Mouse (Mus musculus) thymus, postnatal 36 days (tissue): Measurements from ENCODE around the gene Mrfap1.

Source experiments
- DNase-seq, 2 experiments: peaks; one replicate each; pipeline ENCODE4 v3.0.0; 2022; ENCODE audit warnings: mixed read lengths in 2 of 2

Gene Mrfap1

GRCm38 (mm10) chr5:36779512-36779911, 17.1 kb downstream of the Mrfap1 start:
- DNase-seq: no peak

GRCm38 (mm10) chr5:36778901-36779300, 17.7 kb downstream of the Mrfap1 start:
- no peak for DNase-seq

- no peak for DNase-seq
Measured at GRCm38 (mm10) chr5:36777186-36777585, 19.4 kb downstream of the Mrfap1 start.

DNA sequence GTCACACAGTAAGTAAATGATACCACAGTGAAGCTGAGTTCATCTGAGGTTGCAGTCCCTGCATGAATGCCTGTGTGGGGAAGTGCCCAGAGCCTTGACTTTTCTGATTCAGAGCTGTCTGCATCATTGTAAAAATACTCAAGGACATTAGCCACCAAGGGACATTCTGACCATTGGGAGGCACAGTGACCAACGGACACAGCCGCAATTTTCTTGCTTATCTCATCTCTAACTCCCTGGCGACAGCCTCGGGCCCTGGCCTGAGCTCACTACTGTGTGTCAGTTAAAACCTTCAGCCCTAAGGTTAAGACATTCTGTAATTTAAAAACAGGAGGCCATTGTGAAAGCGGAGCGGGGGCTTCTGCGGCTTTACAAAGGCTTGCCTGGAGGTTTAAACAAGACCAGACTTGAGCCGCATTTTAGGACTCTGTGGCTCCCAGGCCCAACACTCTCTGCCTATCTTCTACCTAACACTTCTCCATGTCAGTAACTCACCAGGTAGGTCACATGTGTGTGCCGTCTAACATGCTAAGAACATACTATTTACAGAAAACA, 20.5 kb downstream of the Mrfap1 start:
- DNase-seq: no peak

DNA sequence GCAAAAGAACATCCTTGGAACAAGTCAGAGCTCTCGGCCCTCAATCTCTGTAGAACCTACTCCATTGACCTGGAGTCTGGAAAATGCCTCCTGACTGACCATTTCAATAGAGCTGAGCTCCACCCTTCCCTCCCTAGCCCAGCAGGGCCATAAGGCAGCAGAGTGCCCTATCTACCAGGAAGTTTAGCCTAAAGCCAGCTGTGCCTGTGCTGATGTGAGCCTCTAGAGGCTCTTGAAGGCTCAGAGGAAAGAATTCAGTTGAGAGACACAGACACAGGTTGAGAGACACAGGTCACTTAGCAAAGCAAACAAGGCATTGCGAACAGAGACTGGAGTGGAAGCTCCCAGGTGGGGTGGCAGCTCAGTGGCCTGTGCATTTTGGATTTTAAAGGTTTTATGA, 21.3 kb downstream of the Mrfap1 start:
- DNase-seq: no peak

DNA sequence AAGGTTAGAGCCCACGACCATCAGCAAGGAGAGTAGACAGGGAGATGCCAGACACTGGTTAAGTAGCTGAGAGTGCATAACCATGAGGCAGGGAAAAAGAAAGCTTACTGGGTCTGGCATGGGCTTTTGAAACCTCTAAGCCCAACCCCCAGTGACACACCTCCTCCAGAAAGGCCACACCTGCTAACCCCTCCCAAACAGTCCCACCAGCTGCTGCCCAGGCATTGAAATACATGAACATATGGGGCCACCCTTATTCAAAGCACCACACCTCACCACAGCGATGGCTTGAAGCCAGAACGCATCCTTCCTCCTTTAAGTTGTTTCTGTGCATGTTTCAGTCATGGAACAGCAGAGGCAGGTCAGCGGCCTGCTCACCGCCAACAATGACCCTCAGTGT, 24.0 kb downstream of the Mrfap1 start:
- DNase-seq: no peak

DNA sequence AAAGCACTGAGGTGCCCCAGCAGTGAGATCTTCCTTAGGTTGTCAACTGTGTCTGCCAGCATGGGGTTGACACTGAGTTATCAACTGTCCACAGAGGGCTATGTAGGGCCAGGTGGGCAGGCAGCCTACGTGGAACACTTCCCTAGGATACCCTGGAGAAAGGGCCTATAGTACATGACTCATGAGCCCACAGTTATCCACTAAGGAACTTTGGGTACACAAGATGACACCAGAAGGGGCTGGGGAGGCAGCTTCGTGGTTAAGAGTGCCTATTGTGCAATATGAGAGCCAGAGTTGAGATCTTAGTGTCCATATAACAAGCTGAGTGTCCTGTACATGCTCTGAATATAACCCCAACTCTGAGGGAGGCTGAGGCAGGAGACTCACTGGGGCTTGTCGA, 27.0 kb downstream of the Mrfap1 start:
- no peak for DNase-seq

GRCm38 (mm10) chr5:36766958-36767703, 29.4 kb downstream of the Mrfap1 start:
- DNase-seq: no peak

GRCm38 (mm10) chr5:36759848-36760247, 36.7 kb downstream of the Mrfap1 start:
- no peak for DNase-seq

DNA sequence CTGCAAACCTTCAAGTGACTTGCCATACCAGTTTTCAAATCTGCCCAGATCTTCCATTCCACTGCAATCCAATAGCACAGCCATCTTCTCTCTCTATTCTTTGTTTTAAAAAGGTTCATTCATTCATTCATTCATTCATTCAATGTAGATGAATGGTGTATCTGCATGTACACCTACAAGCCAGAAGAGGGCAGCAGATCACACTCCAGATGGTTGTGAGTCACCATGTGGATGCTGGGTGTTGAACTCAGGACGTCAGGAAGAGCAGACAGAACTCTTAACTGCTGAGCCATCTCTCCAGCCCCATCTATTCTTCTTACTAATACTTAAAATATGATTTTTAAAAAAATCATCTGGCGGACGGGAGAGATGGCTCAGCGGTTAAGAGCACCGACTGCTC, 39.5 kb downstream of the Mrfap1 start:
- DNase-seq: no peak

- no peak for DNase-seq
Measured at GRCm38 (mm10) chr5:36750119-36751078, 46.2 kb downstream of the Mrfap1 start.

- DNase-seq: peak; percentile 80 to 83
Measured at GRCm38 (mm10) chr5:36748536-36749061, 48.0 kb downstream of the Mrfap1 start, which contains the start of gene Bloc1s4. Bloc1s4 (minus strand) TSS chr5:36748650.

GRCm38 (mm10) chr5:36747794-36748535, 48.6 kb downstream of the Mrfap1 start:
- no peak for DNase-seq

DNA sequence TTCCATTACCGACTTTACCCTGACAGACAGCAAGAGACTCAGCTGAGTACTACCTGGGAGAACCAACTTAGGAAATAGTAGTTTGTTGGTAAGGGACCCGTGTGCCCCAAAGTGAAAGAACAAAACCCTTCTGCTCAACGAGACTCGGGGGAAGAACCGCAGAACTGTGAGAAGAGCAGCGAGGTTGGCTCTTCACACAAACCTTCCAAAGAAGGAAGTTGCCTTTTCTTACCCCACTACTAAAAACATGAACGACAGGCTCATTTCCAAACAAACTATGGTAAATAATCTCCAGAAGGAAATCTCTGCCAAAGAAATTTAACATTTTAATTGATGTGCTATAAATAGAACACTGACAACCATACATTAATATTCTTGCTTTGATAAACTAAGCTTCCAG, 49.5 kb downstream of the Mrfap1 start:
- no peak for DNase-seq
